Mouse (Mus musculus): ENCODE measurements around the gene Ppargc1a. TPM values are rescaled to one million over a fixed set of nuclear protein-coding genes. Genes with fewer than 3 reads are reported as not detected.
A peak's percentile ranks its signal among the peaks of the same experiment; 100 is the strongest.

Ppargc1a gene
- polyA plus RNA-seq, 1 experiment from 2014 or later = 9.6 TPM

DNA sequence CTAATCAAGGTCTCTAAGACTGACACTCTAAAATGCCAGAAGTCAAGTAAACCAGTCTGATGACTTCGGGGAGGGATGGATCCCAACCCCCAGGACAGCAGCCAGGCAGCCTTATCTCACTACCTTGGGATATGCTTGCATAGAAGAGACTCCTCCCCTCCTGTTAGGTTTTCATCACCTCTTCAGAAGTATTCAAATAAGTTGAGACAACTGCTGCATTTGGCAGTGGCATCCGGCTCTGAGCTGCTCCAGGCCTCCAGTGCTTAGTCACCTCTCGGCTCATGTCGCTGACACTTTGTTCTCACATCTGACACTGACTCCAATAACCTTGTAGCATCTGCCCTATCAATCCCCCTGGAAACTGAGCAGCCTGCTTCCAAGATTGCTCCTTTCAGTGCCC is 127.8 kb downstream of the Ppargc1a start:
- Histone ChIP-seq H3K27me3 (no peaks in the 10 kb centered on the region), H3K36me3 (no peaks in the 10 kb centered on the region), H3K9me3 (no peaks in the 10 kb centered on the region), H3K9ac (no peak overlapping the region), H3K4me1 (replicated peaks) (no peaks in the 10 kb centered on the region), H3K4me2 (no peak overlapping the region), H3K4me3 (no peak overlapping the region), H3K27ac (replicated peaks) (no peak overlapping the region)
- 37% methylated on average over 4 of the region's 4 CpGs for WGBS
- no peak for ATAC-seq (ENCODE audit: low read depth)

DNA sequence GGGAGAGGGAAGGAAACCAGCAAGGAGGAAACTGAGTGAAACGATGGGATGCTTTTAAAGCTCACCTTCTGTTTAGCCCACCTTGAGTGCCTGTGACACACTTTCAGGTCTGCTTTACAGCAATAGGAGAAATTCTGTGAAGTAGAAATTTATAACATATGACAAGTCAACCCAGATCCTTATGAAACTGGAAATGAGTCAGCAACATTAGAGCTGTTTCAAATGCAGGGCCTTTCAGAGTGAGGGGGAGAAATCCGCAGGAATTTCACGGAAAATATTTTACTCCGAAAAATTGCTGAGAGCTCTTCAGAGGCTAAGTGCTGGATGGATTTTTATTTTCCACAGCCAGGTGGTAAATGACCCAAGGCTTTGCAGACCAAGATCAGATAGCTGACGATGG is 133.6 kb downstream of the Ppargc1a start:
- H3K27ac ChIP-seq (replicated peaks) = no peak overlapping the region
- no peaks in the 10 kb centered on the region for H3K27me3 ChIP-seq
- no peaks in the 10 kb centered on the region for H3K9me3 ChIP-seq
- no peak overlapping the region for H3K9ac ChIP-seq
- ATAC-seq (ENCODE audit: low read depth) = no peak
- H3K4me1 ChIP-seq (replicated peaks) = no peaks in the 10 kb centered on the region
- no peak overlapping the region for H3K4me3 ChIP-seq
- H3K4me2 ChIP-seq = no peak overlapping the region
- 88% methylated on average over 5 of the region's 5 CpGs for WGBS
- no peaks in the 10 kb centered on the region for H3K36me3 ChIP-seq

- Histone ChIP-seq H3K4me1 (replicated peaks) (no peaks in the 10 kb centered on the region), H3K4me2 (no peak overlapping the region), H3K4me3 (no peak overlapping the region), H3K9ac (no peak overlapping the region), H3K9me3 (no peaks in the 10 kb centered on the region), H3K36me3 (no peaks in the 10 kb centered on the region), H3K27ac (replicated peaks) (no peak overlapping the region), H3K27me3 (no peaks in the 10 kb centered on the region)
- ATAC-seq (ENCODE audit: low read depth) = no peak
- WGBS = 90% methylated on average over 2 of the region's 2 CpGs
Observed at GRCm38 (mm10) chr5:51432532-51432931, 135.0 kb downstream of the Ppargc1a start.

GRCm38 (mm10) chr5:51432031-51432430 is 135.5 kb downstream of the Ppargc1a start:
- Histone ChIP-seq H3K27ac (replicated peaks) (no peak overlapping the region), H3K4me1 (replicated peaks) (no peaks in the 10 kb centered on the region), H3K36me3 (no peaks in the 10 kb centered on the region), H3K27me3 (no peaks in the 10 kb centered on the region), H3K4me3 (no peak overlapping the region), H3K4me2 (no peak overlapping the region), H3K9me3 (no peaks in the 10 kb centered on the region), H3K9ac (no peak overlapping the region)
- 74% methylated on average over 4 of the region's 4 CpGs for WGBS
- no peak for ATAC-seq (ENCODE audit: low read depth)

DNA sequence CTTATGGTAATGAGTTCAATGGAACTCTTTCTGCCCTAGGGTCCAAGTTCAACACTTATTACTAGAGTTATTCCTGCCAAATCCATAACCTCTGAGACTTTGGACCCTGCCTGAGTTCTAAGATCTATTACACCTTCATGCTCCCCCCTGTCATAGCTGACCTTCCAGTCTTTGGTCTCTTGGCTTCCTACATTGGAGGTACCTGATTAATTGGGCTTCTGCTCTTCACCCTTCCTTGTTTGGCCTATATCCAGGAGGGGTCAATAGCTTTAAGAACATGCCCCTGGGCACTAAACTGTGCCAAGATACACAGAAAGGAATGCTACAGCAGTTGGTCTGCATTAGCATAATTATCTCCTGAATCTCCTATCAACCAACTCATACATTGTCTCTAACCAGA is 141.1 kb downstream of the Ppargc1a start:
- H3K27me3 ChIP-seq = no peaks in the 10 kb centered on the region
- no peak for ATAC-seq (ENCODE audit: low read depth)
- no peaks in the 10 kb centered on the region for H3K9me3 ChIP-seq
- no peaks in the 10 kb centered on the region for H3K4me1 ChIP-seq (replicated peaks)
- H3K9ac ChIP-seq = no peak overlapping the region
- H3K4me2 ChIP-seq = no peak overlapping the region
- H3K36me3 ChIP-seq = no peaks in the 10 kb centered on the region
- no peak overlapping the region for H3K4me3 ChIP-seq
- no peak overlapping the region for H3K27ac ChIP-seq (replicated peaks)

GRCm38 (mm10) chr5:51416377-51416776 is 151.1 kb downstream of the Ppargc1a start:
- ATAC-seq (ENCODE audit: low read depth) = no peak
- WGBS = 87% methylated on average over 7 of the region's 7 CpGs

GRCm38 (mm10) chr5:51415456-51415855 is 152.1 kb downstream of the Ppargc1a start:
- Histone ChIP-seq H3K4me1 (replicated peaks) (peaks cover 11% of the 10 kb centered on the region; the same call in 1 of the 2 replicates), H3K4me3 (no peak overlapping the region), H3K4me2 (no peak overlapping the region), H3K36me3 (no peaks in the 10 kb centered on the region), H3K9me3 (no peaks in the 10 kb centered on the region), H3K27ac (replicated peaks) (no peak overlapping the region), H3K9ac (no peak overlapping the region), H3K27me3 (no peaks in the 10 kb centered on the region)
- WGBS = 82% methylated on average over 2 of the region's 2 CpGs
- ATAC-seq (ENCODE audit: low read depth) = no peak

More at GRCm38 (mm10) chr5:51416377-51416776, 151.1 kb downstream of the Ppargc1a start:
- Histone ChIP-seq H3K9me3 (no peaks in the 10 kb centered on the region), H3K9ac (no peak overlapping the region), H3K27me3 (no peaks in the 10 kb centered on the region), H3K4me1 (replicated peaks) (peaks cover 11% of the 10 kb centered on the region; the same call in 1 of the 2 replicates), H3K27ac (replicated peaks) (no peak overlapping the region), H3K36me3 (no peaks in the 10 kb centered on the region), H3K4me3 (no peak overlapping the region), H3K4me2 (no peak overlapping the region)

DNA sequence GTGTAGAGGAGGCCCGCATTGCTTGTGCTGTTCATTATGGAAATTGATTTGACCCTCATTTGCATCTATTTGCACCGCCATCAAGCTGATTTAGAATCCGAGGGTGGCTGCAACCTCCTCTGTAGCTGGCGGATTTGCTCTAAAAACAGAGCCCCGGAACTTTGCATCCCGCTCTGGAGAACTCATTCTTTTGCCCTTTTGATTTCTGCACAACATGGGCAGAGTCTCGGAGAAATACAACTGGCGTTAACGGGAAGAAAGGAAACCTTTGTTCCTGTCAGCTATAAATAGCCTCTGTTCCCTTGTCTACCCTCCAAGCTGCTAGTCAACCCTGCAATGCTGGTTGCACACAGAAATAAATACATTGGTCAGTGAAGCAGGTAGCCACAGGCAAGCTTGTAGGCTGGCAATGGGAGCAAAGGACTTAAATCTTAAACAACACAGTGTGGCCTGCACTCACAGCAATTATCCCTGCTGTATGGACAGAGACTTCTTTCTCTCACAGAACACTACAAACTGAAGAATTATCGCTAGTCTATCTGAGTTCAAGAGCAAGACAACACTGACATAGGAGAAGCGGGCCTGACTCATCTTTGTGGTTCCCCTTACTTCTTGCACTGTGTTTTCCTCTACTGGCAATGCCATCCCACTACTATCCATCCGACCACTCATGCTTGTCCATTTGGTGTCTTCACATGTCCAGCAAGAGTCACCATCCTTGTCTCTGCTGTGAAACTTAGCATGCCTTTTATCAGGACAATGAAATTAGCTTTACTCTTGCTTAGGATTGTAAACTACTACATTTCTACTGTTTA is 155.0 kb downstream of the Ppargc1a start:
- ATAC-seq (ENCODE audit: low read depth) = peak; percentile 75
- peaks cover 11% of the 10 kb centered on the region; the same call in 1 of the 2 replicates for H3K4me1 ChIP-seq (replicated peaks)
- peak overlapping the region; percentile 42 for H3K4me2 ChIP-seq
- H3K9ac ChIP-seq = peak overlapping the region; percentile 31; the same call in 1 of the 2 replicates
- no peaks in the 10 kb centered on the region for H3K27me3 ChIP-seq
- H3K9me3 ChIP-seq = no peaks in the 10 kb centered on the region
- H3K4me3 ChIP-seq = no peak overlapping the region
- no peak overlapping the region; the same call in 1 of the 2 replicates for H3K27ac ChIP-seq (replicated peaks)
- no peaks in the 10 kb centered on the region for H3K36me3 ChIP-seq
- 20% methylated on average over 12 of the region's 12 CpGs for WGBS

DNA sequence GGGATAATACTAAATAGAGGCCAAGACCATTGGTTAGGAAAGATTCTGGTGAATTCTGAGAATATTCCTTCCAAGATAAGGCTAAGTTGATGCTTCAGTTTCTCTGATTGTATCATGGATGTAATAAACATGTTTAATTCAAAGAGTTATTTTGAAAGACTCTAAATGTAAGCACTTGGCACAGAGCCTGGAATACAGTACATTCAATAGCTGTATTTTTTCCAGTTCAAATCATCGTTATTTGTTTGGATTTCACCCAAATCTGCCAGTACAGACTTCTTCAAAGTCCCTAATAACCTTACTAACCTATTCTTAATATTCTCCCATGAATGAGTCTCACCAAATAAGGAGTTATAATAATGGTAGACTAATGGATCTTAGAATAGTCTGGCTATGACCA is 157.5 kb downstream of the Ppargc1a start:
- Histone ChIP-seq H3K4me1 (replicated peaks) (peaks cover 11% of the 10 kb centered on the region; the same call in 1 of the 2 replicates), H3K36me3 (no peaks in the 10 kb centered on the region), H3K4me3 (no peak overlapping the region), H3K9ac (no peak overlapping the region), H3K27ac (replicated peaks) (no peak overlapping the region), H3K9me3 (no peaks in the 10 kb centered on the region), H3K27me3 (no peaks in the 10 kb centered on the region), H3K4me2 (no peak overlapping the region)
- 59% methylated on average over 1 of the region's 1 CpGs for WGBS
- no peak for ATAC-seq (ENCODE audit: low read depth)

GRCm38 (mm10) chr5:51406406-51406805 is 161.1 kb downstream of the Ppargc1a start:
- no peak for ATAC-seq (ENCODE audit: low read depth)
- no peak overlapping the region for H3K4me3 ChIP-seq
- 70% methylated on average over 3 of the region's 3 CpGs for WGBS
- H3K9ac ChIP-seq = no peak overlapping the region
- H3K27ac ChIP-seq (replicated peaks) = no peak overlapping the region
- no peaks in the 10 kb centered on the region for H3K9me3 ChIP-seq
- no peaks in the 10 kb centered on the region for H3K27me3 ChIP-seq
- no peaks in the 10 kb centered on the region for H3K4me1 ChIP-seq (replicated peaks)
- H3K4me2 ChIP-seq = no peak overlapping the region
- no peaks in the 10 kb centered on the region for H3K36me3 ChIP-seq
